Mouse (Mus musculus) cerebellum, adult 2 months (tissue): ENCODE measurements around the gene Fig4.

Experiments
- CTCF ChIP-seq: fragments of 200-500 bp; IDR thresholded peaks from 2 replicates; pipeline ENCODE4 v1.5.1; 2011; ENCODE audit warnings: low read depth, mild to moderate bottlenecking, control low read depth, low read length, moderate library complexity, borderline replicate concordance; ENCODE audit not compliant: insufficient read depth
- POLR2A ChIP-seq: fragments of 200-500 bp; IDR thresholded peaks from 2 replicates; pipeline ENCODE4 v1.6.1; 2011; ENCODE audit warnings: low read length, control low read depth, borderline replicate concordance; ENCODE audit not compliant: insufficient read depth

DNA sequence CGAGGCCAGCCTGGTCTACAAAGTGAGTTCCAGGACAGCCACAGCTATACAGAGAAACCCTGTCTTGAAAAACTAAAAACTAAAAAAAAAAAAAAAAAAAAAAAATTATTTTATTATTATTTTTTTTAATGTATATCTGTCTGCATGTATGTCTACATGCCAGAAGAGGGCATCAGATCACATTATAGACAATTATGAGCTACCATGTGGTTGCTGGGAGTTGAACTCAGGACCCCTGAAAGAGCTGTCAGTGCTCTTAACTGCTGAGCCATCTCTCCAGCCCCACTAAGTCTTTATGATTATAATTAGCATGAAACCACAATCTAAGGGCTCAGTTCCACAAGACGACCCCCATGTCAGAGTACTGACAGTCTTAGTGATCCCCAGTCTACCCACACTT, 152.6 kb downstream of the Fig4 start:
- TF ChIP-seq CTCF, result no peak
- no peak for TF ChIP-seq POLR2A
